ENCODE assay signal across 9 mouse cellular contexts in the genomic region with DNA sequence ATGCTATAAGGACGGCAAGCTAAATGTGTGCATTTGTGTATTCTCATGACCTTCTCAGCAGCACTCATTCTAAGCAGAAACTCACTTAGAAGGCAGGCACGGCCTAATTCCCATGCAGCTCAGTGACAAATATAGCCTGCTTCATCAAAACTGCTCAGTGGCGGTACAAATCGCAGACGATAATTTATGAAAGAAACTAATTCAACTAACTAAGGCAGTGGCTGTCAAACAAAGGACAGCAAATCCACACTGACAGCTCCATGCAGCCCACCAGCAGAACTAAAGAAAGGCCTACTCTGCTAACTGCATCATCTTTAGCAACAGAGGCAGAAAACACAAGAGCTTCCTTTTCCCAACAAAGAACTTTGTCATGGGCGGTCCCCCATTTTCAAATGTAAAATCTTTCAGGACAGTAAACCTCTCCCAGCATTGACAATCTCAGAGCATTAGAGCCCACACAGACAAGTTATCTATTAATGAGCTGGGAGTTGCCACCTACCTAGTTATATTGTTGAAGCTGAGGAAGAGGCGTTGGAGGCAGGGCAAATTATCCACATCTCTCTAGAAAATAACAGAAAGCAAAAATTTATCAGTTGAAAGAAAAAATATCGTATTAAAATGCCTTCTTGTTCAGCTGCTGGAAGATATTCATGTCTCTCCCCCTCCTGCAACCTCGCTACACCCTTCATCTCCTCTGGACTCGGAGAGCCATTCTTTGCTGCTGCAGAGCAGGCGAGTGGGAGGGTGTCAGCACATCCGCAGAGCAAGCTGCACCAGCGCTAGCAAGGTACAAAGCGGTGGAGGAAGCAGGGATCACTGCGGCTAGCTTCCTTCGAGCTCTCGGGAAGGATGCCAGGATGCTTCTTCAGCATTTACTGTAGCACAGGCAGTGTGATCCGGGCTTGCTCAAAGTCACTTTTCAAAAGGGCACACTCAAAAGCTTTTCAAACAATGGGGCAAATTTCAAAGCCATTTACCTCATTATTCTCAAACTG. TPM values are rescaled to one million over a fixed set of nuclear protein-coding genes. Genes with fewer than 3 reads are reported as not detected.
A peak's percentile ranks its signal among the peaks of the same experiment; 100 is the strongest.
DNase-seq lines count a peak whose midpoint lies in the region; ATAC-seq and TF ChIP-seq lines count a peak whose summit lies in the region.
"Had no signal": no experiment of that assay in that cellular context is flagged by ENCODE, and none has a peak within 500 bp of the region (broad histone marks: within the 10 kb centered on the region; RNA-seq: fewer than 3 reads in every experiment).

No protein-coding gene starts in this region.

- 0 out of 2 replicates have a peak, but pooled peaks cover 9% of the 10 kb centered on the region for H3K9me3 ChIP-seq in E14TG2a.4 (ENCODE audit: low read length)
- H3K9me3 ChIP-seq in forebrain, embryonic 13.5 days (replicated peaks) = no peaks in the 10 kb centered on the region
- H3K9me3 ChIP-seq in hindbrain, embryonic 16.5 days (ENCODE audit: control insufficient read depth, low read length) = no peaks in the 10 kb centered on the region
- H3K9me3 ChIP-seq: megakaryocyte, embryonic 14.5 days had no signal

- H3K27ac ChIP-seq in forebrain, embryonic 13.5 days = peak overlapping the region; percentile 78
- H3K27ac ChIP-seq in hindbrain, embryonic 16.5 days (ENCODE audit: low read depth, low read length) = peak overlapping the region; percentile 78

- H3K27me3 ChIP-seq in E14TG2a.4 (ENCODE audit: insufficient read depth, low read length) = no peaks in the 10 kb centered on the region
- H3K27me3 ChIP-seq in forebrain, embryonic 13.5 days = no peaks in the 10 kb centered on the region
- no peaks in the 10 kb centered on the region for H3K27me3 ChIP-seq in hindbrain, embryonic 16.5 days (replicated peaks; ENCODE audit: control insufficient read depth, insufficient read depth, low read length)

- peak; percentile 68 for DNase-seq in adrenal gland, postnatal 25 days
- DNase-seq in left cerebral cortex, postnatal 25 days (ENCODE audit: low spot score in 2 of 2) = peak; percentile 77 to 89
- peak; percentile 32 for DNase-seq in ovary, adult 18-20 months (ENCODE audit: low spot score)
- DNase-seq in thymus, adult 18-20 months = no peak
- no peak for DNase-seq in thymus, postnatal 0 days (ENCODE audit: low spot score)

- H3K4me3 ChIP-seq in E14TG2a.4 (replicated peaks; ENCODE audit: low read length) = 0 out of 2 replicates have a peak overlapping the region, but pooled peaks have one; percentile 8
- H3K4me3 ChIP-seq in forebrain, embryonic 13.5 days = peak overlapping the region; percentile 13; the same call in 1 of the 2 replicates
- H3K4me3 ChIP-seq in hindbrain, embryonic 16.5 days (ENCODE audit: low read length) = peak overlapping the region; percentile 29
- H3K4me3 ChIP-seq: megakaryocyte, embryonic 14.5 days had no signal

- no peaks in the 10 kb centered on the region for H3K36me3 ChIP-seq in E14TG2a.4 (ENCODE audit: insufficient read depth, low read length)
- peaks cover 5% of the 10 kb centered on the region; the same call in 1 of the 2 replicates for H3K36me3 ChIP-seq in forebrain, embryonic 13.5 days (ENCODE audit: poor library complexity, severe bottlenecking)
- peaks cover 2% of the 10 kb centered on the region; the same call in 1 of the 2 replicates for H3K36me3 ChIP-seq in hindbrain, embryonic 16.5 days (ENCODE audit: control insufficient read depth, insufficient read depth, low read length)

- intact Hi-C loops in left cerebral cortex, postnatal 25 days (cut with DNase I) = loop anchor here (2.0 kb wide), 1 partner anchor 22 kb away; no protein-coding TSS in a partner anchor

- WGBS in forebrain, embryonic 13.5 days = 14% methylated on average over 18 of the region's 18 CpGs
- WGBS in hindbrain, embryonic 16.5 days = 13% methylated on average over 18 of the region's 18 CpGs

- peak overlapping the region; percentile 50; the same call in 1 of the 2 replicates for H3K9ac ChIP-seq in forebrain, embryonic 13.5 days
- H3K9ac ChIP-seq in hindbrain, embryonic 16.5 days (ENCODE audit: low read depth, low read length) = peak overlapping the region; percentile 63

- H3K4me2 ChIP-seq in forebrain, embryonic 13.5 days = peak overlapping the region; percentile 46
- H3K4me2 ChIP-seq in hindbrain, embryonic 16.5 days (ENCODE audit: low read length) = peak overlapping the region; percentile 51

- H3K4me1 ChIP-seq in E14TG2a.4 (replicated peaks; ENCODE audit: low read depth, low read length) = peaks cover 35% of the 10 kb centered on the region
- peaks cover 29% of the 10 kb centered on the region for H3K4me1 ChIP-seq in forebrain, embryonic 13.5 days
- peaks cover 30% of the 10 kb centered on the region for H3K4me1 ChIP-seq in hindbrain, embryonic 16.5 days (ENCODE audit: control insufficient read depth, insufficient read depth, low read depth, low read length)

- peak; percentile 63 for ATAC-seq in forebrain, embryonic 13.5 days
- peak; percentile 86 for ATAC-seq in hindbrain, embryonic 16.5 days

- no peak for TF ChIP-seq CTCF in E14TG2a.4 (conservative IDR thresholded peaks at IDR 0.05; ENCODE audit: low read length)

RNA-seq across cellular contexts. Expression of gene Lrrc49, which starts 38.7 kb away (rescaled TPM):
- 17.4 and 25.7 TPM in 2 replicates for total RNA-seq in adrenal gland, postnatal 25 days (2021)
- polyA plus RNA-seq in forebrain, embryonic 13.5 days (2015; fragmentation: Nextera tagmentation; extraction: Ambion mirVana) = 62.1 and 64.2 TPM in 2 replicates
- 78.3 and 81.4 TPM in 2 replicates for polyA plus RNA-seq in hindbrain, embryonic 16.5 days (2015; fragmentation: Nextera tagmentation; extraction: Ambion mirVana)
- 10 to 100 TPM; 82.9 to 88.3 TPM for total RNA-seq in left cerebral cortex, postnatal 25 days (2021)
- polyA plus RNA-seq in thymus, postnatal 0 days (2015; fragmentation: Nextera tagmentation; extraction: Ambion mirVana) = 2.4 and 2.8 TPM in 2 replicates

Comparison
In these comparisons a context has a peak if more than half of its experiments do, and no peak if none do; other contexts are left out.
1. DNase-seq: peak in adrenal gland, postnatal 25 days (single experiment), left cerebral cortex, postnatal 25 days (2 of 2) and ovary, adult 18-20 months (single experiment); none in thymus, adult 18-20 months (0 of 2) and thymus, postnatal 0 days (single experiment).
2. RNA of gene Lrrc49, which starts 38.7 kb away (polyA plus RNA-seq): 78.3 to 81.4 TPM in hindbrain, embryonic 16.5 days and 62.1 to 64.2 TPM in forebrain, embryonic 13.5 days; 2.4 to 2.8 TPM in thymus, postnatal 0 days; every median in the first group is over 10 times any median in the second.
3. Peak in every context shown above with its lines, with median percentiles within 50 percentile points of each other: H3K4me3 ChIP-seq.